Mouse (Mus musculus) ES-E14 (cell line): ENCODE measurements around the gene Azin2.

ENCODE experiments used
- CHD2 ChIP-seq: IDR thresholded peaks from 2 replicates; pipeline ENCODE4 v1.6.1; 2014; ENCODE audit warnings: mild to moderate bottlenecking, low read depth, low read length, inconsistent platforms
- HCFC1 ChIP-seq: IDR thresholded peaks from 2 replicates; pipeline ENCODE4 v1.6.1; 2012; ENCODE audit warnings: low read length, inconsistent platforms, borderline replicate concordance; ENCODE audit not compliant: insufficient read depth
- MAFK ChIP-seq: IDR thresholded peaks from 2 replicates; pipeline ENCODE4 v1.6.1; 2014; ENCODE audit warnings: mild to moderate bottlenecking, low read depth, low read length, inconsistent platforms; ENCODE audit not compliant: insufficient read depth
- ZC3H11A ChIP-seq: IDR thresholded peaks from 2 replicates; pipeline ENCODE4 v1.6.1; 2012; ENCODE audit warnings: low read depth, mild to moderate bottlenecking, inconsistent platforms, low read length, borderline replicate concordance

- TF ChIP-seq HCFC1 (no peak), ZC3H11A (no peak), MAFK (no peak), CHD2 (no peak)
These were observed 78.2 kb downstream of the Azin2 start for GRCm38 (mm10) chr4:128883801-128884710.
